Mouse (Mus musculus): ENCODE results near the gene Gprc5a. TPM values are rescaled to one million over a fixed set of nuclear protein-coding genes. Genes with fewer than 3 reads are reported as not detected.

Gene Gprc5a
- polyA plus RNA-seq, 1 experiment from 2014 or later, result 4.8 TPM

DNA sequence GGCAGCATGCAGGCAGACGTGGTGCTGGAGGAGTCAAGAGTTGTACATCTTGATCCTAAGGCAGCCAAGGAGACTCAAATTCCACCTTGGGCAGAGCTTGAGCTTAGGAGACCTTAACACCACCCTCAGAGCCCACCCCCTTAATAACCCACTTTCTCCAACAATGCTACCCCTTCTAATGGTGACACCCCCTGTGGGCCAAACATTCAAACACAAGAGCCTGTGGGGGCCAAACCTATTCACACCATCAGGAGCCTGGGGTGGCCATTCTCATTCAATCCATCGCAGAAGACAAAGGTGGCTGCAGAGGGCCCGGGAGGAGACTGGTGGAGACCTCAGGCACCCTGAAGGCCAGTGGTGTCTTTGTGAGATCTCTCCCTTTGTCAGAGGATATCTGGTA, 23.5 kb upstream of the Gprc5a start:
- ATAC-seq (ENCODE audit: insufficient number of reproducible peaks, low FRiP score), result no peak
- no peak overlapping the region for H3K4me3 ChIP-seq
- no peak overlapping the region for H3K4me2 ChIP-seq
- H3K9me3 ChIP-seq (replicated peaks), result peaks cover 5% of the 10 kb centered on the region; the same call in 1 of the 2 replicates
- H3K27ac ChIP-seq (ENCODE audit: poor library complexity, severe bottlenecking), result no peak overlapping the region
- peaks cover 19% of the 10 kb centered on the region; the same call in 1 of the 2 replicates for H3K27me3 ChIP-seq (replicated peaks)
- H3K4me1 ChIP-seq (replicated peaks), result peaks cover 9% of the 10 kb centered on the region
- WGBS, result 78% methylated on average over 3 of the region's 3 CpGs
- H3K36me3 ChIP-seq, result no peaks in the 10 kb centered on the region
- no peak overlapping the region for H3K9ac ChIP-seq

DNA sequence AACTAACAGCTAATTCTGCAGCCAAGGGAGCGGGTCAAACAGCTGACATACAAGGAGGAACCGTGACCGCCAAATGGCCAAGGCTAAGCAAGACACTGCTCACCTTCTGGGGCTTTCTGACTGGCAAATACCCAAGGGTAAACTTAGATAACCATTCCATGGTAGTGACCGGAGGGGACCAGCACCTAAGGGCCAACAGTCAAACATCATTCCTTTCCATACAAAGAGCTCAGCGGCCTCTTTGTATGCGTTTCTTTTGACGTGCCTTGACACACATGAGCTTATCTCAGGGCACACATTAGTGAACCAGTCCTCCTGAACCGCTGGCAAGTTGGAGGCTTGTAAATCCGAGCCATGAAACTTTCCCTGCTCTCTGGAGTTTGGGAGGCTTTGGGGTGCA, 18.2 kb upstream of the Gprc5a start:
- Histone ChIP-seq H3K27me3 (replicated peaks) (0 out of 2 replicates have a peak, but pooled peaks cover 10% of the 10 kb centered on the region), H3K9me3 (replicated peaks) (no peaks in the 10 kb centered on the region), H3K4me3 (no peak overlapping the region), H3K36me3 (no peaks in the 10 kb centered on the region), H3K4me2 (no peak overlapping the region), H3K27ac (ENCODE audit: poor library complexity, severe bottlenecking) (no peak overlapping the region), H3K4me1 (replicated peaks) (peaks cover 9% of the 10 kb centered on the region; the same call in 1 of the 2 replicates), H3K9ac (no peak overlapping the region)
- WGBS, result 66% methylated on average over 9 of the region's 9 CpGs
- ATAC-seq (ENCODE audit: insufficient number of reproducible peaks, low FRiP score), result no peak

DNA sequence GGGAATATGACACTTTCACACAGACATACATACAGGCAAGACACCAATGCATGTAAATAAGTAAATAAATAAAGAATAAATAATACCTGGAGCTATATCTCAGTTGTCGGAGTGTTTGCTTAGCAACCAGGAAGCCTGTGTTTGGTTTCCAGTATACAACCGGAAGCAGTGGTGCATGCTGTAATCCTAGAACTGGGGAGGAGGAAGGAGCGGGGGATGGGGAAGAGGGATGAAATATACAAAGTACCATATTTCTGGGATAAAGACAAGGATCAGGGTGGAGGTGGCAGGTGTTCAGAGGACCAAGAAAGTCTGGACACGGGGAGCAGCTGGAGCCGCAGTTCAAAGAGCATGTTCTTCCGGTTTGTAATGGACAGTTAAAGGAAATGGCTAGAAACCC, 16.9 kb upstream of the Gprc5a start:
- Histone ChIP-seq H3K27ac (ENCODE audit: poor library complexity, severe bottlenecking) (no peak overlapping the region), H3K36me3 (no peaks in the 10 kb centered on the region), H3K4me1 (replicated peaks) (peaks cover 9% of the 10 kb centered on the region; the same call in 1 of the 2 replicates), H3K27me3 (replicated peaks) (0 out of 2 replicates have a peak, but pooled peaks cover 10% of the 10 kb centered on the region), H3K9ac (no peak overlapping the region), H3K4me2 (no peak overlapping the region), H3K4me3 (no peak overlapping the region), H3K9me3 (replicated peaks) (no peaks in the 10 kb centered on the region)
- 74% methylated on average over 6 of the region's 6 CpGs for WGBS
- ATAC-seq (ENCODE audit: insufficient number of reproducible peaks, low FRiP score), result no peak

DNA sequence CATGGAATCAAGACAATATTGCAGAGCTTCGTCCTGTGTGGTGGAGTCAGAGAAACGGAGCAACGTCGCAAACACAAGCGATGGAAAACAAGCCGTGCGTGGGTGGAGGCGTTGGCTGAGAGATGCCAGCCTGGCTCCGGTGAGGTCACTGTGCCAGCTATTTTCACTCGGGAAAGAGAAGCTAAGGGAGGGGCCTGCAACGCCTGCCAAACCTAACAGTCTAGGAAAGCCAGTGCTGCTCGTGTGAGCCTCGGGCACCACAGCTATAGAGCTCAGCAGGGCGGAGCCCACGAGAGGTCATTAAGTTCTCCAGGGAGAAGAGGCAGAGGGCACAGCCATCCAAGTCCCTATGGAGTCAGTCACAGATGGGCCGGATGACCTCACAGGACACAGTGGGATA, 16.5 kb upstream of the Gprc5a start:
- 0 out of 2 replicates have a peak, but pooled peaks cover 10% of the 10 kb centered on the region for H3K27me3 ChIP-seq (replicated peaks)
- no peak overlapping the region for H3K4me2 ChIP-seq
- peaks cover 9% of the 10 kb centered on the region; the same call in 1 of the 2 replicates for H3K4me1 ChIP-seq (replicated peaks)
- H3K9me3 ChIP-seq (replicated peaks), result no peaks in the 10 kb centered on the region
- H3K36me3 ChIP-seq, result no peaks in the 10 kb centered on the region
- WGBS, result 74% methylated on average over 16 of the region's 16 CpGs
- no peak overlapping the region for H3K27ac ChIP-seq (ENCODE audit: poor library complexity, severe bottlenecking)
- no peak for ATAC-seq (ENCODE audit: insufficient number of reproducible peaks, low FRiP score)
- H3K9ac ChIP-seq, result no peak overlapping the region
- H3K4me3 ChIP-seq, result no peak overlapping the region

DNA sequence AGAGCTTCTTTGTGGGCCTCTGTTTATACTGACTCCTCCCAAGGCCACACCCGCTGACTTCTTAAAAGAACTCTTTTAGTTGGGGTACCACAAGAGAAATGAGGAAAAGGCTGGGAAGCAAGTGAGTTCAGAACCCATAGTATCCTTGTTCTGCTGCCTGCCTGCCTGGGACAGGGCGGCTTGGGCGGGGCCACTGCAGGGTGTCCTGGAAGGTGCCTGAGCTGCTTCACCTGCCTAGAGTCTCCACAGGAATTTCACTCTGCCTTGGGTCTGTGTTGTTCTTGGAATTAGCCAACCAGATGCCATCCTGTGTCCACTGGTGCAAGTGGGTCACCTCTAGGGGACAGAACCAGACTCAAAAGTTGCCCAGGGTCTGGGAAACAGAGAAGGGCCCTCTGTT, 11.7 kb upstream of the Gprc5a start:
- WGBS, result 78% methylated on average over 3 of the region's 3 CpGs
- Histone ChIP-seq H3K4me1 (replicated peaks) (peaks cover 5% of the 10 kb centered on the region; the same call in 1 of the 2 replicates), H3K4me3 (no peak overlapping the region), H3K4me2 (no peak overlapping the region), H3K9ac (no peak overlapping the region), H3K9me3 (replicated peaks) (no peaks in the 10 kb centered on the region), H3K36me3 (no peaks in the 10 kb centered on the region), H3K27ac (ENCODE audit: poor library complexity, severe bottlenecking) (no peak overlapping the region), H3K27me3 (replicated peaks) (peaks cover 6% of the 10 kb centered on the region; the same call in 1 of the 2 replicates)
- no peak for ATAC-seq (ENCODE audit: insufficient number of reproducible peaks, low FRiP score)

DNA sequence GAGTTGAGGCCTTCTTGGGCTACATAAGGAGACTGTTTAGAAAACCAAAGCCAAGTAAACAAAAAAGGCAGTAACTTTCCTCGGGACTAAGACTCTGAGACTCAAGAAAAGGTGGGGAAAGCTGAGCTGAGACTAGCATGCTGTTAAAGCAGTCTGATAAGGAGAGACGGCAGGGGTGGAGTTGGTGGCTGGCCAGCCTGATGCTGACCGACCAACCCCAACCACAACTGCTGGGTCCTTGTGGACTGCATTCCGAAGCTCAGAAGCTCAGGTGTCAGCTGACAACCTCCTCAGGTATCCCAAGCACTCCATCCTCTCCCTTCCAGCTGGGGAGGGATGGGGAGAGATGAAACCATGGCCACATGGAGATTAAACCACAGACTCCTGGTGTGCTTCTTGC, 9.6 kb upstream of the Gprc5a start:
- no peak for ATAC-seq (ENCODE audit: insufficient number of reproducible peaks, low FRiP score)
- Histone ChIP-seq H3K4me2 (no peak overlapping the region), H3K27ac (ENCODE audit: poor library complexity, severe bottlenecking) (no peak overlapping the region), H3K4me1 (replicated peaks) (no peaks in the 10 kb centered on the region), H3K27me3 (replicated peaks) (peaks cover 6% of the 10 kb centered on the region; the same call in 1 of the 2 replicates), H3K9me3 (replicated peaks) (no peaks in the 10 kb centered on the region), H3K4me3 (no peak overlapping the region), H3K36me3 (no peaks in the 10 kb centered on the region), H3K9ac (no peak overlapping the region)
- 29% methylated on average over 4 of the region's 4 CpGs for WGBS

DNA sequence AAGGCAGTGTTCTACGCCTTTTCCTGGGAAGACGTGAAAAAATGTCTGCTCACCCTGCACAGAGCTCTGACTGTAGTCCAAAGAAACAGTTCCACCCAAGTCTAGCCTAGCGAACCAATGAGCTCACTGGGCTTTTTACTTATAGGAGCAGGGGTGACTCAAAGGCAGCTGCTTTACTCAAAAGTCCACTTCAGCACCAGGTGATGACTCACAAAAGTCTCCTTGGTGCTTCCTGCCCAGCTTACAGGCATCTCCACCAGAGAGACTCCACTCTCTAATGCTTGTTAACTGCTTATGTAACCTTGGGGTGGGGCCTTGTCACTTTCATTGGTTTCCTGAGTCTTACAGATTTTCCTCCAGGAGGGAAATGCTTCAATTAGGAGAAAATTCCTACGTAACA, 4.7 kb upstream of the Gprc5a start:
- Histone ChIP-seq H3K27me3 (replicated peaks) (peaks cover 9% of the 10 kb centered on the region; the same call in 1 of the 2 replicates), H3K4me3 (no peak overlapping the region), H3K4me1 (replicated peaks) (0 out of 2 replicates have a peak, but pooled peaks cover 5% of the 10 kb centered on the region), H3K27ac (ENCODE audit: poor library complexity, severe bottlenecking) (no peak overlapping the region), H3K36me3 (no peaks in the 10 kb centered on the region), H3K9ac (no peak overlapping the region), H3K4me2 (no peak overlapping the region), H3K9me3 (replicated peaks) (no peaks in the 10 kb centered on the region)
- WGBS, result 86% methylated on average over 4 of the region's 4 CpGs
- no peak for ATAC-seq (ENCODE audit: insufficient number of reproducible peaks, low FRiP score)

DNA sequence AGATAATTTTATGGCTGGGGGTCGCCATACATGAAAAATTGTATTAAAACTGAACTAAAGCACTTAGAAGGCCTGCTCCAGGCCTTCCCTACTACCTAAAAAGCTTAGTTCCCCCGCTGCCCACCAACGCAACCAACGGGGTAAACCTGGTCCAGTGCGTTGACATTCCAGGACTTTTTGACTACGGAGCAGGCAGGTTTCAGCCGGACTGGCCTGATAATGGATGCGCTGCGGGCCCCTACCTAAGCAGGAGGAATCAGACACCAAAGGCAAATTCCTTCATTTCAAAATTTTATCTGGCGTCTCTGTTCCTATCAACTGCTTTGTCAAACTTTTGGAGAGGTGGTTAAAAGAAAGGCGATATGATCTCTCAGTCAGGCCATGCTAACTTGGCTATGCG, 830 bp upstream of the Gprc5a start:
- Histone ChIP-seq H3K27me3 (replicated peaks) (peaks cover 14% of the 10 kb centered on the region; the same call in 1 of the 2 replicates), H3K27ac (ENCODE audit: poor library complexity, severe bottlenecking) (no peak overlapping the region), H3K4me3 (no peak overlapping the region), H3K9me3 (replicated peaks) (no peaks in the 10 kb centered on the region), H3K9ac (no peak overlapping the region), H3K4me1 (replicated peaks) (peaks cover 25% of the 10 kb centered on the region), H3K36me3 (no peaks in the 10 kb centered on the region), H3K4me2 (peak overlapping the region; percentile 95)
- ATAC-seq (ENCODE audit: insufficient number of reproducible peaks, low FRiP score), result no peak
- 70% methylated on average over 12 of the region's 12 CpGs for WGBS

DNA sequence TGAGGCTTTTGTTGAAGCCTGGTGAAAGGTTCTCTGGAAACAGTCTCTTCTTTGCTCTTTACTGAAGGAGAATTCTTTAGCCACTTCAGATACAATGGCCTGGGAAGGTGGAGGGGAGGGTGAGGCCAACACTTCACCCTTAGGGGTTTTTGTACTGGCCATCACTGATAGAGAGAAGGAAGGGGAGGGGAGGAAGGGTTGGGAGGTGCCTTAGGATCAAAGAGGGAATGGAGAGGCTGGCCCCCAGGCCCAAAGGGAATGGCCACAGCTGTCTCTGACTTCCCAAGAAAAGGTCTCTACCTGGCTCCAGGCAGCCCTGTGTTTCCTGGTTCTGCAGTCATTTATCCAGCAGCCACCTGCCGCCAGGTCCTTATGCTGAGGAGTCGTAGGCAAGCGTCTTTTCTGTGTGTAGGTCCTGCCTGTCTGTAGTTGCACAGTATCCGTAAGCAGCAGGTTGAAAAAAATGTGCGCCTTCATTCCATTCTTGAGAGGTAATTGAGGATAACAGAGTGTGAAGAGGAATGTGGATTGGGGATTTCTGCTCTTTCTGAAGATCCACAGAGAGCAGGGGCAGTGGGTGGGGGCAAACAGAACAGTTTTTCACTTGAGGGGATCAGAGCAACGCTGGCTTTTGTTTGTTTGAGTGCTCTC, 1.5 kb downstream of the Gprc5a start:
- Histone ChIP-seq H3K4me2 (peak overlapping the region; percentile 95), H3K36me3 (no peaks in the 10 kb centered on the region), H3K4me3 (no peak overlapping the region), H3K4me1 (replicated peaks) (peaks cover 25% of the 10 kb centered on the region), H3K27ac (ENCODE audit: poor library complexity, severe bottlenecking) (no peak overlapping the region), H3K27me3 (replicated peaks) (peaks cover 17% of the 10 kb centered on the region; the same call in 1 of the 2 replicates), H3K9ac (no peak overlapping the region), H3K9me3 (replicated peaks) (no peaks in the 10 kb centered on the region)
- no peak for ATAC-seq (ENCODE audit: insufficient number of reproducible peaks, low FRiP score)
- WGBS, result 27% methylated on average over 6 of the region's 6 CpGs

DNA sequence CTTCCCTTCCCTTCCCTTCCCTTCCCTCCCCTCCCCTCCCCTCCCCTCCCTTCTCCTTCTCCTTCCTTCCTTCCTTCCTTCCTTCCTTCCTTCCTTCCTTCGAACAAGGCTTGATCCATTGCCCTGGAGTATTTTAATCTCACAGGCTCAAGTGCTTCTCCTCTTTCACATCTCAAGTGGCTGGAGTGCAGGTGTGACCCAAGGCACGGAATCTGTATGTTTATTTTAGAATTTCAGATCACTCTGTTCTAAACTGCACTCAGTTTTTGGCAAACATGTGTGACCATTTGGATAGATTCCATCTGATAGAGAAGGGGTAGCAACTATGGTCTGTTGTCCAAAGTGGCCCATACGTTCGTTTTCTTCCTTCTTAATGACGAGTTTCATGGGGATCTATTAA, 2.8 kb downstream of the Gprc5a start:
- H3K9me3 ChIP-seq (replicated peaks), result no peaks in the 10 kb centered on the region
- no peaks in the 10 kb centered on the region for H3K36me3 ChIP-seq
- peaks cover 25% of the 10 kb centered on the region for H3K4me1 ChIP-seq (replicated peaks)
- H3K9ac ChIP-seq, result no peak overlapping the region
- no peak for ATAC-seq (ENCODE audit: insufficient number of reproducible peaks, low FRiP score)
- no peak overlapping the region for H3K27ac ChIP-seq (ENCODE audit: poor library complexity, severe bottlenecking)
- WGBS, result 72% methylated on average over 5 of the region's 5 CpGs
- no peak overlapping the region for H3K4me3 ChIP-seq
- no peak overlapping the region for H3K4me2 ChIP-seq
- H3K27me3 ChIP-seq (replicated peaks), result peaks cover 17% of the 10 kb centered on the region; the same call in 1 of the 2 replicates

DNA sequence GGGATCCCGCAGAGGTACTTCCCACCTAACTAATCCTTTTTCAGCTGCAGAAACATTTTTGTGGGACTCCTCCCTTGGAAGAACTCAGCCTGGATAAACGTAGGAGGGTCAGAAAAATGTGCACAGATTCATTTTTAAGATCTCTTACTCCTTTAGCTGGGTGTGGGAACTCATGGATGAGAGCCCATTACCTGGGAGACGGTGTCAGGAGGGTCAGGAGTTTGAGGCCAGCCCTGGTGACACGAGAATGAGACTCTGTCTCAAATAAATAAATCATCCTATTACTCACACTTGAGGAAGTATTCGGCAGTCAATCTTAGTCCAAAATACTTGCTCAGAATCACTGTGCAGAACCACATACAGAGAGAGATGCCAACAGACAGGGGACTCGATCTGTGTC, 4.4 kb downstream of the Gprc5a start:
- no peak for ATAC-seq (ENCODE audit: insufficient number of reproducible peaks, low FRiP score)
- Histone ChIP-seq H3K27ac (ENCODE audit: poor library complexity, severe bottlenecking) (no peak overlapping the region), H3K36me3 (no peaks in the 10 kb centered on the region), H3K9ac (no peak overlapping the region), H3K27me3 (replicated peaks) (peaks cover 13% of the 10 kb centered on the region; the same call in 1 of the 2 replicates), H3K4me3 (no peak overlapping the region), H3K9me3 (replicated peaks) (no peaks in the 10 kb centered on the region), H3K4me2 (no peak overlapping the region), H3K4me1 (replicated peaks) (peaks cover 24% of the 10 kb centered on the region)
- WGBS, result 74% methylated on average over 6 of the region's 6 CpGs

Measured in heart, embryonic 12.5 days (tissue).